Mouse (Mus musculus): ENCODE results near the gene Spa17. TPM values are rescaled to one million over a fixed set of nuclear protein-coding genes. Genes with fewer than 3 reads are reported as not detected.

Spa17 gene
- total RNA-seq, 2 experiments from 2014 or later = 2.1 to 2.9 TPM

DNA sequence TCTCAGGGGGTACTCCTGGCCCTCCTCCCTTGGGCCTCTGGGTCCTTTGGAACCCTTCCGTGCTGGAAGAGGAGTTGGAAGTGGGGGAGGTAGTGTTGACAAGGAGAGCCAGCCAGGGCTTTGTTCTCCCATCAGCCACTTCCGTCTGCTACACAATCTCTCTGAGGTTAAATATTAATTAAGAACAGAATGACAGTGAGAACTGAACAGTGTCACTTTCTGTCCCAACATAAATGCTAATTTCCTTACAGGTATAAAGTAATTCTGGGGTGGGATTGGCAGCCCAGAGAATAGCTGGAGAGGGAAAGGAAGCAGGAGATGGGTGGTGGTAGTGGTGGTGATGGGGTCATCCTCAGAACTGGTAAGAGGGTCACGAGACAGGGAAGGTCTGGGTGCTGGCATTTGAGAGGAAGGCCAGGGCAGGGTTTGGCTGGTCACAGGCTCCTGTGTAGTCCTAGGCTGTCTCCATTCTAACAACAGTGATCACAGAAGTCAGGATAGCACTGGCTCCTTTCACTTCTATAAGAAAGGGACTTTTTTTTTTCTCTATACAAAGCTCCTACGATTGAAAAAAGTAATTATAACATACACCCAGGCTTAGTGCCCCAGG is 44.8 kb downstream of the Spa17 start:
- peak; percentile 8 to 22 for DNase-seq
- intact Hi-C loops (cut with DNase I) = loop anchor here (5.0 kb wide), 1 partner anchor 44 kb away; the partner anchor contains the start of gene Spa17

DNA sequence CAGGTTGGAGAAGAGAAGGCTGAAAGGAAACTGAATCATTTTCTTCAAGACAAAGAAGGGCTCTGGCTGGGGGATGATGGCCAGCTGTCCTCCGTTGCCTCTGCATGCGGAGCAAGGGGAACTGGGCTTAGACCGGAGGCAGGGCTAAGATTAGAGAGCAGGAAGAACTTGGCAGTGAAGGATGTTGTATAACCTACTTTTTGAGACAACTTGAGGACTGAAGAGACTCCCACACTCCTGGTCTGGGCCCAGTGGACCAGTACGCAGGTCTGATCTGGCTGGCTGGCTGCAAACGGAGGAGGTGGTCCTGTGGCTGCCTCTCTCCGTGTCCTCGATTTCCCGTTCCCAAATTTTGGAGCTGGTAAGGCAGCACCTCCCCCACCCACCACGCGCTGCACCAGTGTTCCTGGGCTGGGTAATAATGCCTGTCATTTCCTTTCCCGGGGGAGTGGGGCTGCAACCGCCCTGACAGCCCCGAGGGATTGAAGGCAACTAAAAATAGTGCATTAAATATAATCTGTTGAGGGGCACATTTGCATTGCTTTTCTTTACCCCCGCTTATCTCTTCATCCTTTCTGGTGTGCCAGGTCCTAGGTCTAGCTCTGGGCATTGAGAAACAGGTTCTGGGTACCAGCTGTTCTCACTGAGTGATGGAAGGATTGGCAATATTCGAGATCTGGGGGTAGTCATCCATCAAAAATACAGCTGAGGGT is 45.5 kb downstream of the Spa17 start:
- peak; percentile 40 to 51 for DNase-seq
- intact Hi-C loops (cut with DNase I) = loop anchor here (5.0 kb wide), 1 partner anchor 44 kb away; the partner anchor contains the start of gene Spa17

DNA sequence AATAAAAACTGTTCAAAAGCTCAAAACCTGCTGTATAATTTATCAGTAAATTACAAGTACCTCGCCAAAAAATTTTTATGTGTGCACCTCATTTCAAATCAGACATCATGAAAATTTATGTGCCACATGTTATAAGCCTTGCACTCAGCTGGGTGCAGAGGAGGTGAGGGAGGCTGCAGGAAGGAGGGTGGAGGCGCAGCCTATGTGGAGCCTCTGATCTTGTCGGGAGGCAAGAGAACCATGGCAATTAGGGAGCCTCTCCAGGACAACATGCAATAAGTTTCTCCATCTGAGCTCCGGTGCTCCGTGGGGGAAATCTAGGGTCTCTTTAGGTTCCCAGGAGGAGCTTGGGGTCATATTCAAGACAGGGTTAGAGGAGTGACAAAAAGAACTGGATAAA is 46.1 kb downstream of the Spa17 start:
- no peak for DNase-seq
- intact Hi-C loops (cut with DNase I) = loop anchor here (5.0 kb wide), 1 partner anchor 45 kb away; the partner anchor contains the start of gene Spa17

DNA sequence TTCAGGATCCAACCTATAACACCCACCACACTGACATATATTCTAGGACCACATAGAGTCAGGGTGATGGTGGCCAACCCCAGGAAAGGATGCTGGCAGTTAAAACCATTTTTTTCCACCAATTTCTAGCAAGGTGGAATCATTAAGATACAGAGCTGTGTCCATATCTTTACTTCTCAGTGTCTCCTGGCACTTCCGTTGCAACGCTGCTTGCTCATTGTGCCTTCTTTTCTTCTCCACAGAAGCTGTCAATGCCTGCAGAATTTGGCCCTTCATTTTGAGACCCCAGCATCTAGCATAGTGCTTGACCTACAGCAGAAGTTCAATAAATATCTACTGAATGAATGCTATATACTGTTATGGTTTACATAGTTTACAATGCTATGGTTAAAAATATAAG is 46.5 kb downstream of the Spa17 start:
- DNase-seq = no peak
- intact Hi-C loops (cut with DNase I) = loop anchor here (5.0 kb wide), 1 partner anchor 45 kb away; the partner anchor contains the start of gene Spa17

DNA sequence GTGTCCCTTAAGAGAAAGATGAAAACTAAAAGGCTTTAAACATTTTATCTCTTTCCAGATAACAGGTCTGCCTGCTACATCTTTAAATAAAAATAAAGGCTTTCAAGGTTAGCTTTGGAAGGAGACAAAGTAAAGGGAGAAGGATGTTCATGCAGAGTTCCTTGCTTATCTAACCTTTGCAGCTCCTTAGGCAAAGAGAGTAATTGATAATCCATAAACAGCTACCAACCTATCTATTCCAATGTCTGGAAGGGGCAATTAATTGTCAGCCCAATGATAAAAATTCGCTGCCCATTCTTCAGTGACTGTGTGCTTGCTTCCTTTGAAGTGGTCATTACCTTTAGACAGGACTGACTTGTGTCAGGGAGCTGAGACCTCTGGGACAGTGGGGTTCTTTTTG is 49.7 kb downstream of the Spa17 start:
- DNase-seq = no peak
- intact Hi-C loops (cut with DNase I) = no loop called here

DNA sequence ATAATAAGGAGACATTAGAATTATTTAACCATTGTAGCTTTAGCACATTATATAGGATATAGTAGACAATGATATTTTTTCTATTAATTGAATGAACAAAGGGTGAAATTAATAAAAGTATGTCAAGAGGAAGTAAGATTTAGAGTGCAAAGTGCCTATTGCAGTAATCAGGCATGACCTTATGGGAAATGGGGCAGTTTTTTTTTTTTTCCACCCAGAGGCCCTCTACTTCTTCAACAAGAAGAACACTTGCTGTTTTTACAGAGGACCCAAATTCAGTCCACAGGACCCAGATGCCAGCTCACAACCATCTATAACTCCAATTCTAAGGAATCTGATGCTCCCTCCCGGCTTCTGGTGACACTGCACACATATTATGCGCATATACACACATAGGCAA is 52.9 kb downstream of the Spa17 start:
- intact Hi-C loops (cut with DNase I) = no loop called here
- DNase-seq = no peak

DNA sequence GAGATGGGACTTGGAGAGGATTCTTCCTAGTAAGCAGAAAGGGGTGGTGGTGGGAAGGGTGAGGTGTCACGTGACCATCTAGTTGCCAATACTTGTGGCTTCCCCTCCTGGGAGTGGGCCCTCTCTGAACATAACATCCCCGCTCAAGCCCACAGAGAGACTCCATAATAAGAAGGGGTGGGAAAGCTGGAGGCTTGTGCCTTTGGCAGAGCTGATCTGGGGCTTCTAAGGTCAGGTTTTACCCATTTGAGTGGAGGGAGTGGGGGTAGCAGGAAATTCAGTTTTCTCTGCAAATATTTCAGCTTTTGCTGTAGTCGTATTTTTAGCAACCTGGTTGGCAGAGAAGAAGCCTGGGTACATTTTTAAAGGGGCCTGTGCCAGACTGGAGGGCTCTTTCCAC is 57.2 kb downstream of the Spa17 start:
- intact Hi-C loops (cut with DNase I) = no loop called here
- no peak for DNase-seq

DNA sequence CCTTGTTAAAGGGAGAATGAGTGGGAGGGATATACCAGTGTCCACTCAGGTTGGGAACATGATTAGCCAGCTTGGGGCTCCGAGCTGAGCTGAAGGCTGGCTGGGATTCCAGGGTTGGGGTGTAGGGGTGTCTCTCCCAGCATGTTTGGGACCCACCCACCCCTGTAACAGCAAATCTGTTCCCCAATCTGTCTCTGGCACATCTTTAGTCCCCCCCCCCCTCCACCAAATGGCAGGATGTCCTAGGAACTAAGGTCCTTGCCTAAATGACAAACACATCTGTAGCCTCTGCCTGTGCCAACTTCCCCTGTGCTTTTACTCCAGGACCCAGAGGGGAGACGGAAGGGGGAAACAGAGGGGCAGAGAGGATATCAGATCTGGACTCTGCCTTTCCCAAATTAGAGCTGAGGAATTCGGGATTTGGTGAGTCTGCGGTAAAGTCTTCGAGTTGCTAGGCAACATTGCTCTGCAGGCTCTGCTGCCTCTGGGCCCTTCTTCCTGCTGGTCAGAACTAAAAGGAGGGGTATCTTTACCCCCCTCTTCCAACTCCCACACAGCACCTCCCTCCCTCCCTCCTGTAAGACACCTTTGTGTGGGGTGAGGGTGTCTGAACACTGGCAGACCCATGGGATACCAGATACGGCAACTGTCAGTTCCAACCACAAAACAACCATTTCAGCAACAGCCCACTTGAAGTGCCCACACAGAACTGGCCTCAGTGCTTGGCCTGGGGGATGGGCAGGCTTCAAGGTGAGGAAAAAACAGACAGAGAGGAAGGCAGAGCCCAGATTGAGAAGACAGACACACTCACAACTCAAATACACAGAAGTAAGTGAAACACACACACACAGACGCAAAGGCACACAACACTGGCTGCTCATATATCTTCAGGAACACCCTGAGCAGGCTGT is 58.4 kb downstream of the Spa17 start, which contains the start of gene Siae:
Siae (plus strand) TSS at position 861 of the 911 bp plus-strand sequence.
- intact Hi-C loops (cut with DNase I) = loop anchor here (5.0 kb wide), 1 partner anchor 57 kb away; the partner anchor contains the start of gene Spa17
- no peak for DNase-seq

DNA sequence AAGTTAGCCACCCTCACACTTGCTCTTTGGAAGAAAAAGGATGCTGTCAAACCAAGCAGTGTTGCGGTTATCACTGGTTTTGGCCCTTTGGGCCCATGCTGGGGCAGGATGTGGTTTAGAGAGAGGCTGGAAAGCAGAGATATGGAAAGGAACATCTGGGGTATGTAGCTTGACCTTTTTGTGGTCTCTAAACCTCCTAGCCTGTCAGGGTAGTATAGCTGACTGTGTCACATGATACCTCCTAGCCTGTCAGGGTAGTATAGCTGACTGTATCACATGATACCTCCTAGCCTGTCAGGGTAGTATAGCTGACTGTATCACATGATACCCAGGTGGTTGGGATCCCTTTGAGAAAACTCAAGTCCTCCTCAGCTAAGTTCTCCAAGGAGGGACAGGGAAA is 59.2 kb downstream of the Spa17 start:
- DNase-seq = no peak
- intact Hi-C loops (cut with DNase I) = loop anchor here (5.0 kb wide), 1 partner anchor 58 kb away; the partner anchor contains the start of gene Spa17

Other genes starting within 250 kb of the Spa17 start
- gene Hepacam, start 246.4 kb downstream of the Spa17 start, total RNA-seq (2021) = under 1 TPM in 1 of 2 experiments, not detected in 1; 0.07 TPM
- 10 to 100 TPM; 41.0 to 44.1 TPM for gene Robo4, start 211.8 kb downstream of the Spa17 start, total RNA-seq (2021)
- not detected for gene Robo3, start 180.5 kb downstream of the Spa17 start, total RNA-seq (2021)
- 10 to 100 TPM; 10.5 to 11.3 TPM for gene Msantd2, start 124.4 kb downstream of the Spa17 start, total RNA-seq (2021)
- 100 to 1,000 TPM; 112 to 121 TPM for gene Esam, start 85.6 kb downstream of the Spa17 start, total RNA-seq (2021)
- 10 to 100 TPM in 1 of 2 experiments, 1 to 10 TPM in 1; 7.9 to 11.3 TPM for gene Vsig2, start 74.5 kb downstream of the Spa17 start, total RNA-seq (2021)
- 1 to 10 TPM; 2.4 to 3.9 TPM for gene Nrgn, start 60.8 kb downstream of the Spa17 start, total RNA-seq (2021)
- 1 to 10 TPM; 7.8 to 9.1 TPM for gene Siae, start 58.0 kb downstream of the Spa17 start, total RNA-seq (2021)
- gene Tbrg1, start 43.6 kb upstream of the Spa17 start, total RNA-seq (2021) = 10 to 100 TPM; 38.8 to 41.3 TPM
- gene Panx3, start 55.5 kb upstream of the Spa17 start, total RNA-seq (2021) = not detected
- not detected for gene Olfr160, start 102.5 kb upstream of the Spa17 start, total RNA-seq (2021)
- gene Olfr874, start 131.4 kb upstream of the Spa17 start, total RNA-seq (2021) = not detected
- not detected for gene Olfr875, start 158.1 kb upstream of the Spa17 start, total RNA-seq (2021)
- gene Olfr876, start 189.3 kb upstream of the Spa17 start, total RNA-seq (2021) = not detected
- not detected for gene Olfr877, start 240.5 kb upstream of the Spa17 start, total RNA-seq (2021)

All from heart, postnatal 14 days (tissue).